7 mouse cellular contexts compared by ENCODE assay signal in the genomic region with DNA sequence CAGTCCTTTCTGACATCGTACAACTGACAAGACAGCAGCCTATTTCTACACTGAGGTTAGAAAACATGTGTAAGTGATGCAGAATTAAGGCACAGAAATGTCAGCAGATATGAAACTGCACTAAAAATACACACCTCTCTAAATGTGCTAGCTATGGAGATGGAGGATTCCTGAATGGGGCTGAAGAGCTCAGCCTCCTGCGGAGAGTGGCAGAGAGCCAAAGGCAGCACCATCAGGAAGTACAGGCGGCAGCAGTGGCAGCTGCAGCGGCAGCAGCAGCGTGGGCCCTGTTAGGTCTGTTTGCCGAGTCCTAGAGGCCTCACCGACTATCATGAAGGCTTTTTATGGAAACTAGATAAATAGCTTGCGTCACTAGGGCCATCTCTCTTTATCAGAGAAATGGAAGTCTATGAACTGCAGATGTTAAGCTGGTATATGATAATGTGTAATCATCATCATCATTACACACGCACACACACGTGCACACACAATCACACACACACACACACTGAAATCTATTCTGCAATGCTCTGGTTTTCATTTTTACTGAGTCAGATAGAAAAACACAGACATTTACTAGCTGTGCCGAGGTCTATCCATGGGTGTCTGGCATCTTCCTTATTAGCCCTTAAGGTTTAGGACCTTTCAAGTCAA.
DNase-seq lines count a peak whose midpoint lies in the region; ATAC-seq and TF ChIP-seq lines count a peak whose summit lies in the region.

No protein-coding gene starts in this region.

- no peak overlapping the region for H3K9ac ChIP-seq in heart, embryonic 12.5 days
- no peak overlapping the region for H3K9ac ChIP-seq in lung, embryonic 16.5 days (ENCODE audit: low read length)

- H3K27ac ChIP-seq in heart, embryonic 12.5 days (ENCODE audit: poor library complexity, severe bottlenecking), result peak overlapping the region; percentile 69
- H3K27ac ChIP-seq in layer of hippocampus, adult 2 months, result no peak overlapping the region
- no peak overlapping the region for H3K27ac ChIP-seq in lung, embryonic 16.5 days (ENCODE audit: low read length)
- H3K27ac ChIP-seq in small intestine, adult 2 months (ENCODE audit: insufficient read depth, low read depth, low read length), result peak overlapping the region; percentile 91

- H3K9me3 ChIP-seq in heart, embryonic 12.5 days (replicated peaks), result no peaks in the 10 kb centered on the region
- H3K9me3 ChIP-seq in lung, embryonic 16.5 days (ENCODE audit: control insufficient read depth, low read length), result no peaks in the 10 kb centered on the region

- WGBS in heart, embryonic 12.5 days, result 11% methylated on average over 11 of the region's 11 CpGs
- WGBS in lung, embryonic 16.5 days, result 25% methylated on average over 11 of the region's 11 CpGs
- whole genome bisulfite sequencing in small intestine, adult 2 months, result 9% methylated on average over 11 of the region's 11 CpGs

- H3K4me1 ChIP-seq in heart, embryonic 12.5 days (replicated peaks), result peaks cover 21% of the 10 kb centered on the region
- peaks cover 8% of the 10 kb centered on the region; the same call in 1 of the 2 replicates for H3K4me1 ChIP-seq in lung, embryonic 16.5 days (replicated peaks; ENCODE audit: control insufficient read depth, insufficient read depth, low read length)
- H3K4me1 ChIP-seq in small intestine, adult 2 months (ENCODE audit: control insufficient read depth, insufficient read depth, insufficient read length, low read length), result peaks cover 17% of the 10 kb centered on the region

- H3K36me3 ChIP-seq in heart, embryonic 12.5 days, result no peaks in the 10 kb centered on the region
- H3K36me3 ChIP-seq in lung, embryonic 16.5 days (ENCODE audit: control insufficient read depth, insufficient read depth, low read length), result no peaks in the 10 kb centered on the region
- no peaks in the 10 kb centered on the region for H3K36me3 ChIP-seq in small intestine, adult 2 months (ENCODE audit: control insufficient read depth, insufficient read depth, low read length)

- H3K4me2 ChIP-seq in heart, embryonic 12.5 days, result peak overlapping the region; percentile 45
- no peak overlapping the region for H3K4me2 ChIP-seq in lung, embryonic 16.5 days (ENCODE audit: low read depth, low read length)

- no peaks in the 10 kb centered on the region for H3K27me3 ChIP-seq in heart, embryonic 12.5 days (replicated peaks)
- H3K27me3 ChIP-seq in lung, embryonic 16.5 days (ENCODE audit: control insufficient read depth, insufficient read depth, low read depth, low read length), result no peaks in the 10 kb centered on the region
- no peaks in the 10 kb centered on the region for H3K27me3 ChIP-seq in small intestine, adult 2 months (ENCODE audit: control insufficient read depth, insufficient read depth, low read length)

- no peak for TF ChIP-seq POLR2A in brain, embryonic 14.5 days (IDR thresholded peaks at IDR 0.05; ENCODE audit: borderline replicate concordance, extremely low read depth, insufficient read depth, insufficient read length, poor library complexity, severe bottlenecking)
- no peak for TF ChIP-seq POLR2A in small intestine, adult 2 months (IDR thresholded peaks at IDR 0.05; ENCODE audit: low read depth, low read length)

- TF ChIP-seq CTCF in brain, embryonic 14.5 days (IDR thresholded peaks at IDR 0.05; ENCODE audit: borderline replicate concordance, extremely low read depth, insufficient read depth, insufficient read length), result no peak
- TF ChIP-seq CTCF in layer of hippocampus, adult 2 months (conservative IDR thresholded peaks at IDR 0.05), result no peak
- TF ChIP-seq CTCF in small intestine, adult 2 months (IDR thresholded peaks at IDR 0.05; ENCODE audit: extremely low read depth, insufficient read length, insufficient replicate concordance, low read depth, low read length), result no peak

- no peak overlapping the region for H3K4me3 ChIP-seq in heart, embryonic 12.5 days
- H3K4me3 ChIP-seq in layer of hippocampus, adult 2 months, result no peak overlapping the region
- H3K4me3 ChIP-seq in lung, embryonic 16.5 days (ENCODE audit: low read length), result no peak overlapping the region
- 0 out of 2 replicates have a peak overlapping the region, but pooled peaks have one; percentile 4 for H3K4me3 ChIP-seq in small intestine, adult 2 months (ENCODE audit: low read depth, low read length)

- peak; percentile 43 for DNase-seq in ovary, adult 18-20 months (ENCODE audit: low spot score)
- DNase-seq in ovary, postnatal 10 days (ENCODE audit: low spot score), result no peak
- DNase-seq in brain, embryonic 14.5 days (ENCODE audit: low read depth), result peak; percentile 86
- peak; percentile 70 to 73 for DNase-seq in layer of hippocampus, adult 2 months (ENCODE audit: low spot score in 2 of 2)

- peak; percentile 84 for ATAC-seq in heart, embryonic 12.5 days (ENCODE audit: insufficient number of reproducible peaks, low FRiP score)
- ATAC-seq in lung, embryonic 16.5 days (ENCODE audit: low read depth), result peak; percentile 84

Comparison
In these comparisons a context has a peak if more than half of its experiments do, and no peak if none do; other contexts are left out.
1. H3K27ac ChIP-seq: peak in heart, embryonic 12.5 days (single experiment) and small intestine, adult 2 months (single experiment); none in layer of hippocampus, adult 2 months (single experiment) and lung, embryonic 16.5 days (single experiment).